Mouse (Mus musculus) stomach, embryonic 14.5 days (tissue): ENCODE data around the gene Ppp1r9a. TPM values are rescaled to one million over a fixed set of nuclear protein-coding genes. Genes with fewer than 3 reads are reported as not detected.

Source experiments
- ATAC-seq: fragments of 200-750 bp; cut with Nextera tagmentation; 2 replicates; pipeline ENCODE4 v1.8.0; 2017; ENCODE audit warnings: low read depth, moderate TSS enrichment; ENCODE audit not compliant: insufficient number of reproducible peaks, insufficient read depth, low FRiP score
- H3K27ac ChIP-seq: fragments of 300-500 bp; sonication (generic); 2 replicates; pipeline ENCODE4 v1.5.1; 2014; ENCODE audit warnings: mild to moderate bottlenecking, low read length, moderate library complexity, mixed read lengths
- H3K27me3 ChIP-seq: fragments of 300-500 bp; sonication (generic); 2 replicates; pipeline ENCODE4 v1.6.1; 2014; ENCODE audit warnings: low read length, control low read depth, mixed read lengths; ENCODE audit not compliant: control insufficient read depth, insufficient read depth
- H3K36me3 ChIP-seq: fragments of 300-500 bp; sonication (generic); 2 replicates; pipeline ENCODE4 v1.6.1; 2014; ENCODE audit warnings: mild to moderate bottlenecking, control low read depth, low read length, moderate library complexity, mixed read lengths; ENCODE audit not compliant: control insufficient read depth, insufficient read depth
- H3K4me1 ChIP-seq: fragments of 300-500 bp; sonication (generic); 2 replicates; pipeline ENCODE4 v1.6.1; 2014; ENCODE audit warnings: low read length, control low read depth, mixed read lengths; ENCODE audit not compliant: control insufficient read depth, insufficient read depth
- H3K4me2 ChIP-seq: fragments of 300-500 bp; sonication (generic); replicated peaks from 2 replicates; pipeline ENCODE4 v1.6.1; 2014; ENCODE audit warnings: low read depth, low read length, control low read depth
- H3K4me3 ChIP-seq: fragments of 300-500 bp; sonication (generic); 2 replicates; pipeline ENCODE4 v1.5.1; 2014; ENCODE audit warnings: low read depth, low read length, control low read depth
- H3K9ac ChIP-seq: fragments of 300-500 bp; sonication (generic); replicated peaks from 2 replicates; pipeline ENCODE4 v1.6.1; 2014; ENCODE audit warnings: low read depth, mild to moderate bottlenecking, control low read depth, low read length, moderate library complexity, mixed read lengths
- H3K9me3 ChIP-seq: fragments of 300-500 bp; sonication (generic); 2 replicates; pipeline ENCODE4 v1.6.1; 2016; ENCODE audit warnings: low read depth, low read length, control low read depth; ENCODE audit not compliant: control insufficient read depth
- WGBS: fragments of 180-500 bp; shearing (Covaris S2); extraction: QIAGEN DNeasy Blood & Tissue Kit; methylation state at CpG from one replicate; pipeline ENCODE4 v1.1.7; 2014; 5-methylcytosine and 5-hydroxymethylcytosine counted together
- polyA plus RNA-seq: library from polyadenylated mRNA; unstranded; fragments of >200 nt; fragmentation: Nextera tagmentation; extraction: Ambion mirVana; gene quantifications from 2 replicates; pipeline ENCODE4 v1.2.1, GENCODE M21; 2014

Ppp1r9a gene
- polyA plus RNA-seq, 1 experiment from 2014 or later, result 36.3 TPM

- ATAC-seq, result no peak
- H3K9ac ChIP-seq, result no peak overlapping the region
These were observed 98.1 kb downstream of the Ppp1r9a start for GRCm38 (mm10) chr6:5000788-5001187.

GRCm38 (mm10) chr6:5005491-5006275, 103.0 kb downstream of the Ppp1r9a start:
- 29% methylated on average over 22 of the region's 22 CpGs for WGBS
- Histone ChIP-seq H3K4me2 (0 out of 2 replicates have a peak overlapping the region, but pooled peaks have one; percentile 14), H3K27ac (peak overlapping the region; percentile 79; the same call in 1 of the 2 replicates), H3K27me3 (no peaks in the 10 kb centered on the region), H3K4me1 (peaks cover 15% of the 10 kb centered on the region), H3K36me3 (no peaks in the 10 kb centered on the region), H3K9ac (no peak overlapping the region), H3K9me3 (no peaks in the 10 kb centered on the region), H3K4me3 (no peak overlapping the region)
- peak; percentile 86; the same call in 1 of the 2 replicates for ATAC-seq

More at GRCm38 (mm10) chr6:5000788-5001187, 98.1 kb downstream of the Ppp1r9a start:
- H3K27ac ChIP-seq, result no peak overlapping the region
- H3K9me3 ChIP-seq, result no peaks in the 10 kb centered on the region
- no peak overlapping the region for H3K4me3 ChIP-seq
- H3K4me2 ChIP-seq, result no peak overlapping the region
- 77% methylated on average over 8 of the region's 8 CpGs for WGBS
- H3K27me3 ChIP-seq, result no peaks in the 10 kb centered on the region
- H3K36me3 ChIP-seq, result no peaks in the 10 kb centered on the region
- peaks cover 9% of the 10 kb centered on the region for H3K4me1 ChIP-seq

DNA sequence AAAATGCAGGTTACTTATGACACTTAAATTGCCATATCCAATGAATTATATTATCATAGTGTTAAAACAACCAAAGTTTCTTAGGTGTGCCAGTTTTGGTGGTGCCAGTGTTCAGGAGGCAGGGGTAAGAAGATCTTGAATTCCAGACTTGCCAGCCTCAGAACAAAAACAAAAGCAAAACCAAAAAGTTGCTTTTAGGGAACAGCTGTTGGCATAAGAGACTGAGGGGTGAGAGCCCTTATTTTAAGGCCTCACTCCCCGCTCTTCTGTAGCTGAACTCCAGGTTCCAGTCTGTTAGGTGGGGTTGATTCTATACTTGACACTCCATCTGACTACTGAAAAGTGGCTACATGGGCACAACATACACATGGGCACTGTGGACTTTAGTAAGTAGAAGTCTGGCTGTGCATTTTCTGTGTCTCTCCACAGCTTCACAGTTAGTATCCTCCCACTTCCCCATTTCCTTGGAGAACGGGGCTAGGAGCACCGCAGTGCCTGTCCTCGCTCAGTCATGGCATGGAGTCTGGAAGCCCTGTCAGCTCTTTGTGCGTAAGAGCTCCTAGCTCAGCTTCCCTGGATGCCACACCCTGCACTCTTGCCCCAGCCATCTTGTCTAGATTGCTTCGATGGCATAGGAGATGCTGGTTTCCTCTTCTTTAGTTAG, 103.7 kb downstream of the Ppp1r9a start:
- H3K27ac ChIP-seq, result peak overlapping the region; percentile 79; the same call in 1 of the 2 replicates
- no peak overlapping the region for H3K4me3 ChIP-seq
- no peak overlapping the region for H3K9ac ChIP-seq
- ATAC-seq, result no peak
- H3K4me1 ChIP-seq, result peaks cover 19% of the 10 kb centered on the region
- no peaks in the 10 kb centered on the region for H3K9me3 ChIP-seq
- no peaks in the 10 kb centered on the region for H3K36me3 ChIP-seq
- H3K27me3 ChIP-seq, result no peaks in the 10 kb centered on the region
- WGBS, result 81% methylated on average over 6 of the region's 6 CpGs
- H3K4me2 ChIP-seq, result no peak overlapping the region

DNA sequence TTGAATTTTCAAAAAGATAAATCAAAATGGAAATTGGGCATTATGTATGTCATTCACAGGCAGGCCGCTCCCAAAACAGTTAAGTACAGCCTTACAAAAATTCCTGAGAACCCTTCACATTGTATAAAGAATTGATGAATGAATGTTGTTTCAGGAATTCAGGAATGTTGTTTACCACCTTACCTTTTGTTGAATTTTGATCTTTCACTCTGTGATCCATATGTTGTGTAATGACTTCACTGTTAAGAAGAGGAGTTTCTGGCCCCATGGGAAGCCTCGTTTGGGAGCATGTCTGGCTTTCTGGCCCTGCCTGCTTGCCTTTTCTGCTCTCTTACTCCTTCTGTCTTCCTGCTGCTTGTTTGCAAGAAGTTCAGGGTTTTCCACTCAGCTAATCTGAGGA, 105.4 kb downstream of the Ppp1r9a start:
- Histone ChIP-seq H3K9ac (no peak overlapping the region), H3K27me3 (no peaks in the 10 kb centered on the region), H3K27ac (no peak overlapping the region; the same call in 1 of the 2 replicates), H3K4me1 (peaks cover 19% of the 10 kb centered on the region), H3K4me3 (no peak overlapping the region), H3K36me3 (no peaks in the 10 kb centered on the region), H3K9me3 (no peaks in the 10 kb centered on the region), H3K4me2 (no peak overlapping the region)
- ATAC-seq, result no peak
- 48% methylated on average over 2 of the region's 2 CpGs for WGBS

- 39% methylated on average over 15 of the region's 15 CpGs for WGBS
- no peaks in the 10 kb centered on the region for H3K36me3 ChIP-seq
- no peak for ATAC-seq
- H3K4me2 ChIP-seq, result no peak overlapping the region
- H3K27me3 ChIP-seq, result no peaks in the 10 kb centered on the region
- H3K9me3 ChIP-seq, result no peaks in the 10 kb centered on the region
- no peak overlapping the region; the same call in 1 of the 2 replicates for H3K27ac ChIP-seq
- H3K4me1 ChIP-seq, result peaks cover 19% of the 10 kb centered on the region
- no peak overlapping the region for H3K9ac ChIP-seq
- no peak overlapping the region for H3K4me3 ChIP-seq
These were observed 105.9 kb downstream of the Ppp1r9a start for GRCm38 (mm10) chr6:5008603-5009002.

- no peaks in the 10 kb centered on the region for H3K27me3 ChIP-seq
- H3K9ac ChIP-seq, result no peak overlapping the region
- no peak overlapping the region for H3K4me3 ChIP-seq
- ATAC-seq, result peak; percentile 23; the same call in 1 of the 2 replicates
- WGBS, result 51% methylated on average over 11 of the region's 11 CpGs
- peaks cover 17% of the 10 kb centered on the region for H3K4me1 ChIP-seq
- no peaks in the 10 kb centered on the region for H3K9me3 ChIP-seq
- peak overlapping the region; percentile 13; the same call in 1 of the 2 replicates for H3K27ac ChIP-seq
- no peak overlapping the region for H3K4me2 ChIP-seq
- H3K36me3 ChIP-seq, result no peaks in the 10 kb centered on the region
These were observed 108.1 kb downstream of the Ppp1r9a start for GRCm38 (mm10) chr6:5010553-5011416.

DNA sequence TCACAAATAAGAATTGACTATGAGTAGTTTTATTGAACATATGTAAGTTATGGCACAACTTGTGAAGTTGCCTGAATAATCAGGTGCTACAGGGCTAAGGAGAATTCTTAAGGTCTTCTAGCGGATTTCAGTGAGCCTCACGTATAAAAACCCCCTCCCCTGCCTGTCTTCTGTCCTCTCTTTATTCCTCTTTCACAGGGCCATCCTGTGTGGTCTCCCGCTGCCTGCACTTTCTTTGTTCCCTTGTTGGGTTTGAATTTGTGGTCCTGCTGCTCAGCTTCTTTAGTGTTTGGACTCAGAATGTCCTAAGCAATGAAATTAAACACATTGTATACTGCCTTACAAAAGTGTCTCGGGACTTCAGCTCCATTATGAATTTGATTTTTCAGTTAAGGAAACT, 110.1 kb downstream of the Ppp1r9a start:
- no peaks in the 10 kb centered on the region for H3K36me3 ChIP-seq
- no peaks in the 10 kb centered on the region for H3K27me3 ChIP-seq
- no peak overlapping the region for H3K4me2 ChIP-seq
- H3K4me1 ChIP-seq, result peaks cover 15% of the 10 kb centered on the region; the same call in 1 of the 2 replicates
- H3K9me3 ChIP-seq, result no peaks in the 10 kb centered on the region
- ATAC-seq, result no peak
- H3K9ac ChIP-seq, result no peak overlapping the region
- 63% methylated on average over 4 of the region's 4 CpGs for WGBS
- H3K4me3 ChIP-seq, result no peak overlapping the region
- H3K27ac ChIP-seq, result no peak overlapping the region

DNA sequence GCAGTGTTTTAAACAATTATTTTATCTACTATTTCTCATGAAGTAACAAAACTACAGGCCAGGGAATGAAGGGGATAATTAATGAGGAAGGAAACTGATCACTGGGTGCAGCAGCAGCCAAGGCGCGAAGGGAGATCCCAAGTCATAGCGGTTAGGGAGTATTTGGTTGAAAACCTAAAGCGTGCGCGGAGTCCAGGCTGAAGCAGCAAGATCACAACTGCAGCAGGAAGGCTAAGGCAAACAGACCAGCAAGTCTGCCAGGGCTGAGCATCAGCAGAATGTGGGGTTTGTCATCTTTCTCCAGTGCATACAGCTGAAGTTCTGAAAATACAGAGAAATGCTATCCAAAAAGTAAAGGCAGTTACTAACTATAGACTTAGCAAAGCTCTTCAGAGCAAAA, 111.8 kb downstream of the Ppp1r9a start:
- H3K4me1 ChIP-seq, result peaks cover 10% of the 10 kb centered on the region; the same call in 1 of the 2 replicates
- no peaks in the 10 kb centered on the region for H3K27me3 ChIP-seq
- no peaks in the 10 kb centered on the region for H3K36me3 ChIP-seq
- H3K4me3 ChIP-seq, result no peak overlapping the region
- WGBS, result 73% methylated on average over 6 of the region's 6 CpGs
- no peak for ATAC-seq
- no peaks in the 10 kb centered on the region for H3K9me3 ChIP-seq
- H3K27ac ChIP-seq, result peak overlapping the region; percentile 58; the same call in 1 of the 2 replicates
- H3K4me2 ChIP-seq, result no peak overlapping the region
- 0 out of 2 replicates have a peak overlapping the region, but pooled peaks have one; percentile 10 for H3K9ac ChIP-seq
